Mouse (Mus musculus) testis, adult 2 months (tissue): ENCODE results near the gene Esrrg.

Experiments
- CTCF ChIP-seq: fragments of 200-500 bp; IDR thresholded peaks from 2 replicates; pipeline ENCODE4 v1.5.1; 2012; ENCODE audit warnings: low read depth, mild to moderate bottlenecking, inconsistent platforms, low read length, moderate library complexity; ENCODE audit not compliant: control insufficient read depth, insufficient read depth, insufficient replicate concordance
- POLR2A ChIP-seq: fragments of 200-500 bp; IDR thresholded peaks from 2 replicates; pipeline ENCODE4 v1.6.1; 2012; ENCODE audit warnings: low read depth, mild to moderate bottlenecking, inconsistent platforms, low read length, moderate library complexity; ENCODE audit not compliant: control insufficient read depth

DNA sequence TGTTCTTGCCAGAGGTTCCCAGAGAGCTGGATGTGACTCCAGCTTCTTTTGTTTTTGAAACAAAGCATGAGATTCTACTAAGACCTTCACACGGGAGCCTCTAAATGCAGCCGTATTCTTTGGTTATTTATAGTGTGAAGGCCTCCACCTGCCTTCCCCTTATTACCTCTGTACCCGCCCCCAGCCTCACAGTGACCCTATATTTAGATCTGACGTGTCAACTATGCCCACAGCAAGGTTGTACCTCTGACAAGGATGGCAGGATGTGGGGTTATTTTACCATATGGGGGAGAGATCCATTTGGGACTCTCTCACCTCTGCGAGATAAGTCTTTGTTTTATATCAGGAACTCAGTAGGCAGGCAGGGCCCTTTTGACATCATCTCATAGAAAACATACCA lies 141.3 kb downstream of the Esrrg start:
- TF ChIP-seq CTCF (no peak), POLR2A (no peak)
